Mouse (Mus musculus) embryonic stem cell, embryonic (primary cell): ENCODE data around the gene Tmem44.

Experiments
- CTCF ChIA-PET, 4 experiments: fragments of 300-600 bp in 2 of 4; fragments of 350-600 bp in 2 of 4; sonication (Branson Sonifier 250); formaldehyde crosslinking; loops; one replicate each; lab custom pipeline; 2022; ENCODE audit warnings: inconsistent platforms in 2 of 4; lab: Charles Lee
- POLR2A ChIA-PET, 4 experiments: fragments of 300-600 bp in 2 of 4; fragments of 350-600 bp in 2 of 4; sonication (Branson Sonifier 250); formaldehyde crosslinking; loops; one replicate each; lab custom pipeline; 2022; ENCODE audit warnings: antibody characterized with exemption in 4 of 4, inconsistent platforms in 1 of 4; lab: Charles Lee

Tmem44 gene

GRCm38 (mm10) chr16:30513050-30514024 lies 37.3 kb downstream of the Tmem44 start:
- ChIA-PET POLR2A (interaction anchor here (0.5 to 3.4 kb wide), 25 partner anchors 10 to 452 kb away, joined by 3 to 14 read pairs (median 4); partner anchors contain the start of gene Lsg1 (in 1 of the 4)), CTCF (interaction anchor here in 3 of 4 experiments (0.8 to 2.9 kb wide), 11 partner anchors 7 to 557 kb away, joined by 3 to 18 read pairs (median 4); no protein-coding TSS in a partner anchor)

- CTCF ChIA-PET = interaction anchor here in 3 of 4 experiments (0.6 to 2.7 kb wide), 14 partner anchors 8 to 558 kb away, joined by 3 to 18 read pairs (median 4); no protein-coding TSS in a partner anchor
- POLR2A ChIA-PET = interaction anchor here (0.5 to 3.4 kb wide), 31 partner anchors 8 to 557 kb away, joined by 3 to 14 read pairs (median 4); partner anchors contain the start of gene Lsg1 (in 1 of the 4)
Measured at GRCm38 (mm10) chr16:30512375-30513049, 38.1 kb downstream of the Tmem44 start.

GRCm38 (mm10) chr16:30511563-30512340 lies 38.9 kb downstream of the Tmem44 start:
- ChIA-PET POLR2A (interaction anchor here (0.5 to 3.4 kb wide), 34 partner anchors 9 to 565 kb away, joined by 3 to 14 read pairs (median 4); no protein-coding TSS in a partner anchor), CTCF (interaction anchor here in 2 of 4 experiments (0.6 to 2.7 kb wide), 13 partner anchors 8 to 559 kb away, joined by 3 to 18 read pairs (median 4); no protein-coding TSS in a partner anchor)

GRCm38 (mm10) chr16:30510504-30511451 lies 39.9 kb downstream of the Tmem44 start:
- CTCF ChIA-PET = interaction anchor here in 3 of 4 experiments (0.8 to 2.7 kb wide), 6 partner anchors 10 to 915 kb away, joined by 3 to 18 read pairs (median 4); no protein-coding TSS in a partner anchor
- POLR2A ChIA-PET = interaction anchor here (0.5 to 2.2 kb wide), 34 partner anchors 9 to 891 kb away, joined by 3 to 11 read pairs (median 4); no protein-coding TSS in a partner anchor

- ChIA-PET POLR2A (interaction anchor here (0.5 to 1.9 kb wide), 24 partner anchors 8 to 892 kb away, joined by 3 to 8 read pairs (median 4); no protein-coding TSS in a partner anchor), CTCF (interaction anchor here (1.1 to 1.8 kb wide), 7 partner anchors 10 to 916 kb away, joined by 3 to 8 read pairs (median 4); no protein-coding TSS in a partner anchor)
Measured at GRCm38 (mm10) chr16:30510091-30510490, 40.6 kb downstream of the Tmem44 start.

- CTCF ChIA-PET = interaction anchor here in 3 of 4 experiments (0.6 to 2.1 kb wide), 5 partner anchors 11 to 524 kb away, joined by 3 to 8 read pairs (median 5); no protein-coding TSS in a partner anchor
- POLR2A ChIA-PET = interaction anchor here (0.7 to 1.9 kb wide), 12 partner anchors 9 to 238 kb away, joined by 3 to 8 read pairs (median 3); no protein-coding TSS in a partner anchor
Measured at GRCm38 (mm10) chr16:30509340-30509739, 41.3 kb downstream of the Tmem44 start.

GRCm38 (mm10) chr16:30508738-30509137 lies 41.9 kb downstream of the Tmem44 start:
- POLR2A ChIA-PET = interaction anchor here in 2 of 4 experiments (0.7 to 1.9 kb wide), 5 partner anchors 101 to 238 kb away, joined by 3 to 4 read pairs (median 3); no protein-coding TSS in a partner anchor
- CTCF ChIA-PET = interaction anchor here (0.6 to 2.1 kb wide), 7 partner anchors 11 to 1487 kb away, joined by 3 to 8 read pairs (median 5); no protein-coding TSS in a partner anchor

GRCm38 (mm10) chr16:30507120-30507519 lies 43.5 kb downstream of the Tmem44 start:
- CTCF ChIA-PET = interaction anchor here in 3 of 4 experiments (0.7 to 1.4 kb wide), 5 partner anchors 9 to 223 kb away, joined by 3 to 7 read pairs (median 3); no protein-coding TSS in a partner anchor
- POLR2A ChIA-PET = interaction anchor here in 1 of 4 experiments (0.9 to 1.8 kb wide), 2 partner anchors 10 to 118 kb away, joined by 3 to 4 read pairs; no protein-coding TSS in a partner anchor

- ChIA-PET POLR2A (interaction anchor here in 1 of 4 experiments (1.3 kb wide), 1 partner anchor 10 kb away, joined by 5 read pairs; no protein-coding TSS in a partner anchor), CTCF (interaction anchor here in 2 of 4 experiments (1.0 to 1.7 kb wide), 2 partner anchors 9 to 214 kb away, joined by 4 to 5 read pairs; no protein-coding TSS in a partner anchor)
Measured at GRCm38 (mm10) chr16:30505311-30506031, 45.2 kb downstream of the Tmem44 start.

GRCm38 (mm10) chr16:30504856-30505255 lies 45.8 kb downstream of the Tmem44 start:
- POLR2A ChIA-PET = interaction anchor here in 1 of 4 experiments (1.0 kb wide), 1 partner anchor 10 kb away, joined by 5 read pairs; no protein-coding TSS in a partner anchor
- CTCF ChIA-PET = interaction anchor here in 2 of 4 experiments (1.0 to 1.7 kb wide), 6 partner anchors 10 to 246 kb away, joined by 3 to 9 read pairs (median 4); no protein-coding TSS in a partner anchor

- CTCF ChIA-PET = interaction anchor here in 2 of 4 experiments (0.7 to 2.5 kb wide), 10 partner anchors 8 to 254 kb away, joined by 3 to 10 read pairs (median 4); no protein-coding TSS in a partner anchor
- POLR2A ChIA-PET = interaction anchor here in 1 of 4 experiments (1.0 to 2.1 kb wide), 3 partner anchors 8 to 16 kb away, joined by 3 to 11 read pairs (median 5); no protein-coding TSS in a partner anchor
Measured at GRCm38 (mm10) chr16:30503958-30504357, 46.7 kb downstream of the Tmem44 start.

GRCm38 (mm10) chr16:30502221-30502891 lies 48.3 kb downstream of the Tmem44 start:
- ChIA-PET CTCF (interaction anchor here in 3 of 4 experiments (0.6 to 2.5 kb wide), 5 partner anchors 11 to 993 kb away, joined by 3 to 10 read pairs (median 3); no protein-coding TSS in a partner anchor), POLR2A (interaction anchor here in 3 of 4 experiments (0.6 to 2.1 kb wide), 6 partner anchors 8 to 547 kb away, joined by 3 to 11 read pairs (median 4); no protein-coding TSS in a partner anchor)

GRCm38 (mm10) chr16:30501621-30502020 lies 49.0 kb downstream of the Tmem44 start:
- ChIA-PET CTCF (interaction anchor here in 2 of 4 experiments (0.6 to 2.5 kb wide), 2 partner anchors 18 to 767 kb away, joined by 3 to 10 read pairs; no protein-coding TSS in a partner anchor), POLR2A (interaction anchor here in 1 of 4 experiments (1.0 kb wide), 1 partner anchor 9 kb away, joined by 3 read pairs; no protein-coding TSS in a partner anchor)
